Mouse (Mus musculus) liver, adult 2 months (tissue): Measurements from ENCODE around the gene Fmo5.

Experiments
- CTCF ChIP-seq: fragments of 200-500 bp; IDR thresholded peaks from 2 replicates; pipeline ENCODE4 v1.5.1; 2011; ENCODE audit warnings: low read depth, low read length, control low read depth
- POLR2A ChIP-seq: fragments of 200-500 bp; IDR thresholded peaks from 2 replicates; pipeline ENCODE4 v1.6.1; 2011; ENCODE audit warnings: low read length, control low read depth; ENCODE audit not compliant: insufficient read depth; ENCODE audit errors: extremely low read depth

DNA sequence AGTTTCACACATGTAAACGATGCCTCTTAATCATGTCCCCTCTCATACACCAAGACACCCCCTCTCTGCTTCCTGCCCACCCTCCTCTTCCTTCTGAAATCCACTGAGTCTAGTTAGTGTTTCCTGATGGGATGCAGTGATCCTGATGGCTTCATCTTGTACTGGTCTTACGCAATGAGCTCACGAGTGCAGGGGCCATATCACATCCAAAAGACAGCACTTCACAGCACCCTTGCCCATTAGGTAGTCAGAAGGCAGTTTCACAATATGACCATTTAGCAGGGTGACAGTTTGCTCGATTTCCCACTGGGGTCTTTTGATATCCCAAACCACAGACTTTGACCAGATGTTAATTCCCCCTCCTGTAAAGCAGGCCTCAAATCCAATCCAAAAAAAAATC is 12.7 kb upstream of the Fmo5 start:
- TF ChIP-seq POLR2A (no peak), CTCF (no peak)
